Mouse (Mus musculus) frontal cortex, adult (tissue): Measurements from ENCODE around the gene Dio1.

Experiments
- ATAC-seq: cut with Nextera tagmentation; 2 replicates; pipeline ENCODE4 v1.9.2; 2017; ENCODE audit warnings: mild to moderate bottlenecking, moderate library complexity, mixed read lengths; ENCODE audit not compliant: low TSS enrichment

Gene Dio1

DNA sequence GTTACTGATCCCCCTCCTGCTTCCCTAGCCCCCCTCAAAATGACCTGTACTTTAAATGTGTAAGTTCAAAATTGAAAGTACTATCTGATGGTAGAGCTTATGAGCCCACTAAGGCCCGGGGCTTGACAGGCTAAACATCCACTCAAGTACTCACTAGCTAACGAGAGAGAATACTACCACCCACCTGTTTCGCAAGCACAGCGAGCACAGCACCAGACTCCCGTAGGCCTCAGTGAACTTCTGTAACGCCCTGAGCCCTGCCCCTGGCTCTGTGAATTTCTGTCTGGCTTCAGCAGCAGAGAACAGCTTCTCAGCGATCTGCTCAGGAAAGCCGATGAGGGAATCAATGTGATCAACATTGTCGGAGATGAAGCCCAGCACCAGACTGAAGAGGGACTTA is 59.9 kb downstream of the Dio1 start:
- ATAC-seq: no peak

DNA sequence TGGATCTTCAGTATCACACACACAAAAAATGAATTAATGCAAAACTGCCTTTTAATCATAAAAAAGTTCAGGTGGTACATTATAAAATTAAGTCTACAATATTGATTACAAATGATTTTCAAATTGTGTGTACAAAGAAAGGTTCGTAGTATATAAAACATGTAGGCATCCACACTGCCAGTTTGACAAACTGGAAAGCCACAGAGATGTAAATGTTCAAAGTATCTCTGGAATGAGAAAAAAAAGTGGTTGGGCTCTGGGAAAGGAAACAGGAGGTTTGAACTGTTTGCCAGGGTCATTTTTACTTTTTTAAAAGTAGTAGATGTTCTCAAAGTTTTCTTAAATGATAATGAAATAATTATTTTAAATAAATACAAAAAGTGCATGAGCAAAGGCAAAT is 60.9 kb downstream of the Dio1 start:
- ATAC-seq: no peak

DNA sequence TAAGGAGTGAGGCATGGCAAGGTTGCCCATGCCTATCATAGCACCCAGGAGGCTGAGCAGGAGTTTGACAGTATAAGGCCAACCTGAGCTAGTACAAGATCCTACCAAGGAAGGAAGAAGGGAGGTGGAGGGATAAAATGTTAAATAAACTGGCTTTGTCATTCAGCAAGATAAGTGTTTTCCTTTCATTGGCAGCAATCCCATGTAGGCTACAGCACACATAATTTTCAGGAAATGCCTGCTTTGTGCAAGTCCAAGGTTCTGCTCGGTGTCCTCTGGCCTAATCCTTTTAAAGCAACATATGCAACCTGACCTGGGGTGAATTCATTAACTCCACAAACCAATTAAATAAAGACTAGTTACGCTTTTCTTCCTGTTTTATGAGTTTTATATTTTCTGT is 61.6 kb downstream of the Dio1 start:
- no peak for ATAC-seq

DNA sequence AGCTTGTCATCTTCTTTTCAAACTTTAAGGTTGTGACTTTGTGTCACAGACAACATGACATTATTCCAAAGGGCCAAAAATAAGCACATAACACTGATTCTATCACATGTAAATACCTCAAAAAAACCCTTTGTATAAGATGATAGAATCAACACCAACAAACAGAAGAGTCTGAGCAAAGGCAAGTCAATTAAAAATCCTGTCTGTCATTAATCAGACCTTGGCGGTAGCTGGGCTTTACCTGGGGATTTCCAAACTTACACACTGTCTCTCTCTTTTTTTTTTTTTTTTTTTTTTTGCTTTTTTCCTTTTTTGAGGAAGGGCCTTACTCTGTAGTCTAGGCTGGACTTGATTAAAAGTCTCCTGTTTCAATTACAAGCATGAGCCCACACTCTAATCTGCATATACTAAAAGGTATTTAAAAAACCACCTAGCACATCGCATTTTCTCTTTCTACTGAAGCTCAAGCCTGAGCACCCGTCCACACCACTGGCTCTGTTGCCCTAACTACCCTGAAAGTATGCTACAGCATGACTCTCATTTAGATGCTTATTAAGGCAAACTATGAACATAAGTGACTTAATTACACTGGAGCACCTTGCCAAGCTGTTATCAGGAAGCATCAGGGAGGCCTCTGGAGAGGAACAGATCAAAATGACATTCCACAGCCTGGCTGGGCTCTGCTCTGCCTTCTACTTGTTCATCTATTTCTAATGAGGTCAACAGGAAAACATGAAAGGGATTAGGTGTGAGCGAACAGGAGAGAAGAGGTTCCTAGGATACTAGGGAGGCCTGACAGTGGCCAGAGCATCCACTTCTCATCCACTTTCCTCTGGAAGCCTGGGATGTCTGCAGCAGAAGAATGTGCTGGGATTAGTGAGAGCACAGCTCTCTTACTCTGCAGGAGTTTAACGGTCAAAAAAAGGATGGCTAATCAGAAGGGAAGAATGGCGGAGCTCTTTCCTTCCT is 63.3 kb downstream of the Dio1 start:
- ATAC-seq: no peak
